Mouse (Mus musculus) liver, embryonic 12.5 days (tissue): ENCODE measurements at regions not wholly inside any gene's neighbourhood (a gene's known extent, or its start where the extent isn't known, plus 50 kb on each side); places are given as distances from the start of the nearest gene placed in this dataset.
A peak's percentile ranks its signal among the peaks of the same experiment; 100 is the strongest.
"Not testable (repeated sequence)": the region's sequence is repeated elsewhere in the genome, so short reads cannot be mapped to it uniquely, and the experiment has no call there.

ENCODE experiments used
- ATAC-seq: fragments of 200-750 bp; cut with Nextera tagmentation; 2 replicates; pipeline ENCODE4 v1.8.0; 2017; ENCODE audit warnings: moderate number of reproducible peaks, mild to moderate bottlenecking, moderate library complexity
- H3K27ac ChIP-seq: fragments of 300-500 bp; sonication (generic); 2 replicates; pipeline ENCODE4 v1.5.1; 2016; ENCODE audit warnings: mild to moderate bottlenecking
- H3K27me3 ChIP-seq: fragments of 300-500 bp; sonication (generic); replicated peaks from 2 replicates; pipeline ENCODE4 v1.6.1; 2016; ENCODE audit warnings: mild to moderate bottlenecking, moderate library complexity
- H3K36me3 ChIP-seq: fragments of 300-500 bp; sonication (generic); 2 replicates; pipeline ENCODE4 v1.6.1; 2016; ENCODE audit warnings: mild to moderate bottlenecking, moderate library complexity
- H3K4me1 ChIP-seq: fragments of 300-500 bp; sonication (generic); 2 replicates; pipeline ENCODE4 v1.6.1; 2016
- H3K4me2 ChIP-seq: fragments of 300-500 bp; sonication (generic); 2 replicates; pipeline ENCODE4 v1.6.1; 2016; ENCODE audit warnings: mild to moderate bottlenecking, moderate library complexity
- H3K4me3 ChIP-seq: fragments of 300-500 bp; sonication (generic); 2 replicates; pipeline ENCODE4 v1.5.1; 2016; ENCODE audit warnings: mild to moderate bottlenecking, moderate library complexity
- H3K9ac ChIP-seq: fragments of 300-500 bp; sonication (generic); 2 replicates; pipeline ENCODE4 v1.6.1; 2016; ENCODE audit warnings: mild to moderate bottlenecking, moderate library complexity
- H3K9me3 ChIP-seq: fragments of 300-500 bp; sonication (generic); replicated peaks from 2 replicates; pipeline ENCODE4 v1.6.1; 2016; ENCODE audit warnings: mild to moderate bottlenecking, moderate library complexity
- WGBS: fragments of 180-500 bp; shearing (Covaris S2); methylation state at CpG from one replicate; pipeline ENCODE4 v1.1.7; 2016; ENCODE audit not compliant: insufficient replicate concordance; 5-methylcytosine and 5-hydroxymethylcytosine counted together

- H3K9me3 ChIP-seq, result no peaks in the 10 kb centered on the region
- no peaks in the 10 kb centered on the region for H3K4me1 ChIP-seq
- no peak overlapping the region for H3K27ac ChIP-seq
- no peak overlapping the region for H3K4me2 ChIP-seq
- no peaks in the 10 kb centered on the region for H3K36me3 ChIP-seq
- H3K27me3 ChIP-seq, result no peaks in the 10 kb centered on the region
- no peak for ATAC-seq
- no peak overlapping the region for H3K9ac ChIP-seq
- H3K4me3 ChIP-seq, result no peak overlapping the region
These were observed 462.9 kb upstream of the Pom121l12 start for GRCm38 (mm10) chr11:14136142-14136541.

GRCm38 (mm10) chr11:14142376-14142775 lies 456.7 kb upstream of the Pom121l12 start:
- H3K27me3 ChIP-seq, H3K27ac ChIP-seq, H3K36me3 ChIP-seq, H3K4me2 ChIP-seq, H3K9me3 ChIP-seq, H3K4me1 ChIP-seq, H3K9ac ChIP-seq, H3K4me3 ChIP-seq, ATAC-seq: not testable (repeated sequence)
- 25% methylated on average over 3 of the region's 3 CpGs for WGBS

- H3K27ac ChIP-seq, result no peak overlapping the region
- no peaks in the 10 kb centered on the region for H3K4me1 ChIP-seq
- no peak overlapping the region for H3K4me2 ChIP-seq
- H3K9me3 ChIP-seq, result no peaks in the 10 kb centered on the region
- no peak overlapping the region for H3K9ac ChIP-seq
- no peak for ATAC-seq
- no peaks in the 10 kb centered on the region for H3K36me3 ChIP-seq
- no peaks in the 10 kb centered on the region for H3K27me3 ChIP-seq
- WGBS, result 48% methylated on average over 4 of the region's 4 CpGs
- H3K4me3 ChIP-seq, result no peak overlapping the region
These were observed 451.4 kb upstream of the Pom121l12 start for GRCm38 (mm10) chr11:14147639-14148038.

- WGBS, result 60% methylated on average over 3 of the region's 3 CpGs
- Histone ChIP-seq H3K9ac (no peak overlapping the region), H3K4me1 (no peaks in the 10 kb centered on the region), H3K27me3 (no peaks in the 10 kb centered on the region), H3K27ac (no peak overlapping the region), H3K4me3 (no peak overlapping the region), H3K4me2 (no peak overlapping the region), H3K9me3 (no peaks in the 10 kb centered on the region), H3K36me3 (no peaks in the 10 kb centered on the region)
- ATAC-seq, result no peak
These were observed 439.7 kb upstream of the Pom121l12 start for GRCm38 (mm10) chr11:14159366-14159765.

- no peaks in the 10 kb centered on the region for H3K36me3 ChIP-seq
- ATAC-seq, result no peak
- H3K27ac ChIP-seq, result no peak overlapping the region
- H3K4me3 ChIP-seq, result no peak overlapping the region
- no peak overlapping the region for H3K9ac ChIP-seq
- no peaks in the 10 kb centered on the region for H3K4me1 ChIP-seq
- H3K27me3 ChIP-seq, result no peaks in the 10 kb centered on the region
- WGBS, result 52% methylated on average over 6 of the region's 6 CpGs
- H3K9me3 ChIP-seq, result no peaks in the 10 kb centered on the region
- no peak overlapping the region for H3K4me2 ChIP-seq
These were observed 429.6 kb upstream of the Pom121l12 start for GRCm38 (mm10) chr11:14169478-14169877.

GRCm38 (mm10) chr11:14174594-14174993 lies 424.5 kb upstream of the Pom121l12 start:
- Histone ChIP-seq H3K4me1 (no peaks in the 10 kb centered on the region), H3K27me3 (no peaks in the 10 kb centered on the region), H3K27ac (no peak overlapping the region), H3K4me3 (no peak overlapping the region), H3K36me3 (no peaks in the 10 kb centered on the region), H3K4me2 (no peak overlapping the region), H3K9me3 (no peaks in the 10 kb centered on the region), H3K9ac (no peak overlapping the region)
- ATAC-seq, result no peak
- WGBS, result 54% methylated on average over 2 of the region's 2 CpGs

GRCm38 (mm10) chr11:14182020-14182419 lies 417.1 kb upstream of the Pom121l12 start:
- WGBS, result 68% methylated on average over 1 of the region's 1 CpGs
- H3K4me3 ChIP-seq, result no peak overlapping the region
- no peaks in the 10 kb centered on the region for H3K9me3 ChIP-seq
- no peak for ATAC-seq
- H3K4me2 ChIP-seq, result no peak overlapping the region
- no peaks in the 10 kb centered on the region for H3K36me3 ChIP-seq
- no peaks in the 10 kb centered on the region for H3K27me3 ChIP-seq
- H3K9ac ChIP-seq, result no peak overlapping the region
- no peak overlapping the region for H3K27ac ChIP-seq
- H3K4me1 ChIP-seq, result no peaks in the 10 kb centered on the region

- no peak overlapping the region for H3K4me3 ChIP-seq
- ATAC-seq, result no peak
- 27% methylated on average over 3 of the region's 3 CpGs for WGBS
These were observed 416.6 kb upstream of the Pom121l12 start for GRCm38 (mm10) chr11:14182466-14182865.

GRCm38 (mm10) chr11:14183258-14183968 lies 415.7 kb upstream of the Pom121l12 start:
- Histone ChIP-seq H3K36me3 (no peaks in the 10 kb centered on the region), H3K4me1 (no peaks in the 10 kb centered on the region), H3K27ac (no peak overlapping the region), H3K27me3 (no peaks in the 10 kb centered on the region), H3K9me3 (no peaks in the 10 kb centered on the region), H3K9ac (no peak overlapping the region), H3K4me2 (no peak overlapping the region), H3K4me3 (no peak overlapping the region)
- peak; percentile 60 for ATAC-seq
- 48% methylated on average over 1 of the region's 1 CpGs for WGBS

More at GRCm38 (mm10) chr11:14182466-14182865, 416.6 kb upstream of the Pom121l12 start:
- H3K9me3 ChIP-seq, result no peaks in the 10 kb centered on the region
- H3K27me3 ChIP-seq, result no peaks in the 10 kb centered on the region
- H3K27ac ChIP-seq, result no peak overlapping the region
- no peaks in the 10 kb centered on the region for H3K4me1 ChIP-seq
- H3K9ac ChIP-seq, result no peak overlapping the region
- H3K36me3 ChIP-seq, result no peaks in the 10 kb centered on the region
- H3K4me2 ChIP-seq, result no peak overlapping the region

- no peak for ATAC-seq
- 58% methylated on average over 2 of the region's 2 CpGs for WGBS
These were observed 404.0 kb upstream of the Pom121l12 start for GRCm38 (mm10) chr11:14195081-14195480.

More at GRCm38 (mm10) chr11:14195081-14195480, 404.0 kb upstream of the Pom121l12 start:
- Histone ChIP-seq H3K36me3 (no peaks in the 10 kb centered on the region), H3K9ac (no peak overlapping the region), H3K4me3 (no peak overlapping the region), H3K27ac (no peak overlapping the region), H3K4me2 (no peak overlapping the region), H3K9me3 (no peaks in the 10 kb centered on the region), H3K27me3 (no peaks in the 10 kb centered on the region), H3K4me1 (no peaks in the 10 kb centered on the region)
